Mouse (Mus musculus) skeletal muscle tissue, postnatal 0 days (tissue): Measurements from ENCODE around the gene Olfr1101. TPM values are rescaled to one million over a fixed set of nuclear protein-coding genes. Genes with fewer than 3 reads are reported as not detected.

Experiments
- polyA plus RNA-seq: library from polyadenylated mRNA; unstranded; fragments of >200 nt; fragmentation: Nextera tagmentation; extraction: Ambion mirVana; gene quantifications from 2 replicates; pipeline ENCODE4 v1.2.1, GENCODE M21; 2015

The Olfr1101 gene
- polyA plus RNA-seq: not detected in 2 replicates

GRCm38 (mm10) chr2:86991121-86991520 lies at the start of gene Olfr1101:
Gene Olfr1101 (minus strand): TSS chr2:86991221.

GRCm38 (mm10) chr2:87036431-87036830 lies 45.4 kb upstream of the Olfr1101 start, which contains the start of gene Olfr1105:
Gene Olfr1105 (minus strand): TSS chr2:87036531.

DNA sequence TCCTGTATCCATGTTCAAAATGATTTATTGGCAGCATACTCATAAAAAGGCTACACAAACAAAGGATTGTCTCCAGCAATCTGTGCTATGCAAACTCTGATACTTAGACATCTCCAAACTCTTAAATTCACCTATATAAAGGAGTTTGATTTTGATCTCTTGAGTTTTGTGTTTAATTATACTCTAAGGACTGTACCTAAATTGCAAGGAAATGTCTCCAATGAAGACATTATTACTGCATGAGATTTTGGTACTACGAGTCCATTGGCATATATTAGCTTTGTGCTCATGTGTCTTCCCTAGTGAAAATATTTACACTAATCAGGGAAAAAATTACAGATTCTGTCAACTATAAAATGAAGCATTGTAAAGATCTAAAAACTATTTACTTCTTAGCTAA lies 36.0 kb upstream of the Olfr1101 start, which contains the start of gene Olfr1104:
Olfr1104 (minus strand) TSS at position 101 of the 400 bp plus-strand sequence.

DNA sequence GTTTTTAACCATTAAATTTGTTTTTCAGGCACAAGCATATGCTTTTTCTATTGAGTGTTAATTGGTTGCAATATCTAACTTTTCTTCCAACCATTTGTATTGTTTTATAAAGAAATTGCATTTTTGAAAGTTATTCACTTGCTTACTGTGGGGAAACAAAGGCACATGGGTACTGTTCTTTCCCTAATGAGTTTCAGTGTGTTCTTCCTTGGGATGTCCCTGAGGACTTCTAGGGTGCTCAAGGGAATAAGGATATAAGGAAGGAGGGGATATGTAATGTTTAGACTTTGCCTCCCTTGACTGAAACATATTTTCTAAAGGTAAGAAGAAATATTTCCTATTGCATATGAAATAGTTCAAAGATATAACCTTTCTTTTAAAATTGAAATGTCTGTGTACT lies 7.1 kb upstream of the Olfr1101 start, which contains the start of gene Olfr1102:
Olfr1102 (plus strand) TSS at position 301 of the 400 bp plus-strand sequence.

GRCm38 (mm10) chr2:86979854-86980253 lies 11.2 kb downstream of the Olfr1101 start, which contains the start of gene Olfr1100:
Gene Olfr1100 (minus strand): TSS chr2:86979954.

DNA sequence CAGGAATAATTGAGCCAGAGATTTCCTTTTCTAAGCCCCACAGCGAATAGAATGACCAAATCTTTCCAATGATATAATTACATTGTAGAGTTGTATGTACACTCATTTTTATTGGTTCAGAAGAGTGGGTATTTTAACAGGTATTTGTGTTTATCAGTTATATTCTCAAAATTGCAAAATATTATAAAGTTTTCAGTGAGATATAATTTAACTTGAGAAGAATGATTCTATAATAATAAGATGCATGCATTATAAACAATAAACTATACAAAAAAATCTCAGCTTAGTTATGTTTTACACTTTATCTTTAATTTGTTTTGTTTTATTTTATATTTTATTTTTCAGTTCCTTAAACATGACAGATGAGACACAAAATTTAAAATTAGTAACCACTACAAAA lies 30.4 kb downstream of the Olfr1101 start, which contains the start of gene Olfr1099:
Olfr1099 (minus strand) TSS at position 101 of the 400 bp plus-strand sequence.

Other genes starting within 250 kb of the Olfr1101 start
- gene Olfr1090, start 232.2 kb downstream of the Olfr1101 start, polyA plus RNA-seq: not detected in 2 replicates
- gene Olfr1093, start 208.7 kb downstream of the Olfr1101 start, polyA plus RNA-seq: not detected in 2 replicates
- not detected in 2 replicates for gene Olfr141, start 181.2 kb downstream of the Olfr1101 start, polyA plus RNA-seq
- gene Olfr1094, start 166.6 kb downstream of the Olfr1101 start, polyA plus RNA-seq: not detected in 2 replicates
- not detected in 2 replicates for gene Olfr1095, start 139.5 kb downstream of the Olfr1101 start, polyA plus RNA-seq
- gene Gm13723, start 116.4 kb downstream of the Olfr1101 start, polyA plus RNA-seq: not detected in 2 replicates
- not detected in 2 replicates for gene Olfr1097, start 99.0 kb downstream of the Olfr1101 start, polyA plus RNA-seq
- not detected in 2 replicates for gene Olfr1098, start 66.7 kb downstream of the Olfr1101 start, polyA plus RNA-seq
- not detected in 2 replicates for gene Olfr1099, start 30.5 kb downstream of the Olfr1101 start, polyA plus RNA-seq
- gene Olfr1100, start 11.3 kb downstream of the Olfr1101 start, polyA plus RNA-seq: not detected in 2 replicates
- gene Olfr1102, start 7.2 kb upstream of the Olfr1101 start, polyA plus RNA-seq: not detected in 2 replicates
- gene Olfr1104, start 35.9 kb upstream of the Olfr1101 start, polyA plus RNA-seq: not detected in 2 replicates
- gene Olfr1105, start 45.3 kb upstream of the Olfr1101 start, polyA plus RNA-seq: not detected in 2 replicates
- not detected in 2 replicates for gene Olfr1106, start 61.1 kb upstream of the Olfr1101 start, polyA plus RNA-seq
- not detected in 2 replicates for gene Olfr1107, start 84.6 kb upstream of the Olfr1101 start, polyA plus RNA-seq
- not detected in 2 replicates for gene Olfr1109, start 104.8 kb upstream of the Olfr1101 start, polyA plus RNA-seq
- gene Olfr259, start 123.3 kb upstream of the Olfr1101 start, polyA plus RNA-seq: not detected in 2 replicates
- not detected in 2 replicates for gene Olfr1110, start 149.1 kb upstream of the Olfr1101 start, polyA plus RNA-seq
- not detected in 2 replicates for gene Olfr1111, start 161.4 kb upstream of the Olfr1101 start, polyA plus RNA-seq
- gene Olfr1112, start 196.6 kb upstream of the Olfr1101 start, polyA plus RNA-seq: not detected in 2 replicates
- not detected in 2 replicates for gene Olfr1113, start 217.7 kb upstream of the Olfr1101 start, polyA plus RNA-seq